Mouse (Mus musculus): ENCODE measurements around the gene P2ry6.

- TF ChIP-seq HCFC1 (IDR thresholded peaks at IDR 0.05; ENCODE audit: borderline replicate concordance, insufficient read depth, low read length), result no peak
- no peak for TF ChIP-seq CHD2 (IDR thresholded peaks at IDR 0.05; ENCODE audit: low read depth, low read length)
Observed at GRCm38 (mm10) chr7:100990636-100991311, 16.3 kb upstream of the P2ry6 start.

All from ES-E14 (cell line).